Mouse (Mus musculus): ENCODE results near the gene Osbpl8.
A peak's percentile ranks its signal among the peaks of the same experiment; 100 is the strongest.
"Not testable (repeated sequence)": the region's sequence is repeated elsewhere in the genome, so short reads cannot be mapped to it uniquely, and the experiment has no call there.

The Osbpl8 gene

GRCm38 (mm10) chr10:111164304-111165218 is at the start of gene Osbpl8:
TSS of gene Osbpl8 (plus strand) at chr10:111164752.
- DNase-seq (ENCODE audit: low spot score in 2 of 2) = peak; percentile 100

DNA sequence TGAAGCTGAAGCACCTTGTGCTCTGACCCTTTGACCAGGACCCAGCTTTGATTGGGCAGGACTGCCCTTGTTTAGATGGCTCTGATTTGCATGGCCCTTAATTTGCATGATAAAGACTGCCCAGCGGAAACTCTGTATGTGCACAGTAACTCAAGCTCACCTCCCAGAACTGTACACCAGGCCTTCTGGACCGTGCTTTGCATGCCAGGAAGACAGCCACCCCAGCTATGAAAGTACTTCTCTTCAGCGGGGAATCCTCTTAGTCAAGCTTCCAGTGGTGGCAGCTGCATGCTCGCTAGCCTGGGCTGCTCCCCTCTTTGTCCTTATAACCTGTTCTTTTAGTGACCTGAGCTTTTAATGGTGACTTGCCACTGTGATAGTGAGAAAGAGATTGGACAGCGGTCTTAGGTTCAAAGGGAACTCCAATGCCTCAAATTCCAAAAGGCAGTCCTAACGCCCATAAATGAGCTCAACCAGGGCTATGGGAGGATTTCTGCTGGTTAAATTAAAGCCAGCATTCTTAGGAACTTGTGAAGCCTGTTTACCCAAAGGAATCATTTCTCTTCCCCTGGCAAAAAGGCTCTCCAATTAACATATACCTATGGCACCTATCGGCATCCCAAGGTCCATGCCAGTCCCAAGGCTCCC is 47.2 kb upstream of the Osbpl8 start:
- no peak for DNase-seq (ENCODE audit: low spot score in 2 of 2)

- DNase-seq (ENCODE audit: low spot score in 2 of 2) = no peak
Measured at GRCm38 (mm10) chr10:111118292-111118691, 46.3 kb upstream of the Osbpl8 start.

- DNase-seq (ENCODE audit: low spot score in 2 of 2) = no peak
Measured at GRCm38 (mm10) chr10:111118991-111119650, 45.4 kb upstream of the Osbpl8 start.

DNA sequence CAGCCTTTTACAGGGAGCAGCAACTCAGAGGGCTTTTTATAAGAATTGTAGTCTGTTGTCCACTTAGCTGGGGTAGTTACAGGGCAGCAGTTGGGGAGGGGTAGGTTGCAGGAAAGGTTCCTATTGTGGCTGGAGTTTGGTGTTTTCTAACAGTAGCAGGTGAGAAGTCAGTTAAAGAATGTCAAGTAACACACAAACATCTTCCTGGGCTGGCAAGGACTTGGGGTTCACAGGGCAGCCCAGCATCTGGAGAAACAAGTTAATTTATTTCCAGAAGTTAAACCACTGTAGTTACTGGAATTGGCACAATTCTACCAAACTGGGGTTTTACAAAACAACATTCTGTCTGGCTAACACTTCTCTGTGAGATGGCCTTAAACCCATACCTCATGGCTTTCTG is 44.8 kb upstream of the Osbpl8 start:
- no peak for DNase-seq (ENCODE audit: low spot score in 2 of 2)

DNA sequence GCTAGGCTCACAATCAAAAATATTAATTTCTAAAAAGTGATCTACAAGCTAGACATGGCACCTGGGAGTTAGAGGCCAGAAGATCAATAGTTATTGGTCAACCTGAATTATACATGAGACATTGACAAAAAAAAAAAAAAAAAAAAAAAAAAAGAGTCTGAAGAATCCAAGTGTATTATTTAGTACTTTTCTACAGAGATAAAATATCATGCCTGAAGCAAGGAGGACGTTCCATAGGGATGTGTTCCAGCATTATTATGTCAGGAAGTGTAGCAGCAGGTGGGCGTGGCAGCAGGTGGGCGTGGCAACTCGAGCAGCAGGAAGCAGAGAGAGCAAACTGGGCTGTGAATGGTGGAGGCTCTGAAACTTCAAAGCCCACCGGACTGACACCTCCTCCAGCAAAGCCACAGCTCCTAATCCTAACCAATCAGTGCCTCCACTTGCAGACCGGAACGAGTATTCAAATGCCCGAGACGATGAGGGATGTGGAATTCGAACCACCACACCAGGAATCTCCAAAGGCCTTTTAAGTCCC is 41.6 kb upstream of the Osbpl8 start:
- no peak for DNase-seq (ENCODE audit: low spot score in 2 of 2)

DNA sequence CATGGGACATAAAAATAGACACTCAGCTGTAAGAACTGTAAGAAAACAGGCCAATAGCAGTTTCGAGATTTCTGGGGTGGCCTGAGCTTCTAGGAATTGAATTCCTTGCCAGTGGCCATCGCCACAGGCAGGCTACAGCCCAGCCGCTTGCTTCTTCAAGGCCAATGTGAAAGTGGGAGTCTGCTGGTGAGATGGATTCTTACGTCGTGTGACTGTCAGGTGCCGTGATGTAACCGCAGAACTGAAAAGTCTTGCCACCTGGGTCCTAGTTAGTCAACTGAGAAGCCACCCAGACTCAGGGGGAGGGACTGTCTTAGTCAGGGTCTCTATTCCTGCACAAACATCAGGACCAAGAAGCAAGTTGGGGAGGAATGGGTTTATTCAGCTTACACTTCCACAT is 40.4 kb upstream of the Osbpl8 start:
- peak in 1 of 2 experiments; percentile 39 for DNase-seq (ENCODE audit: low spot score in 2 of 2)

- DNase-seq (ENCODE audit: low spot score in 2 of 2) = no peak
Measured at GRCm38 (mm10) chr10:111124767-111125315, 39.7 kb upstream of the Osbpl8 start.

GRCm38 (mm10) chr10:111127388-111127787 is 37.2 kb upstream of the Osbpl8 start:
- no peak for DNase-seq (ENCODE audit: low spot score in 2 of 2)

DNA sequence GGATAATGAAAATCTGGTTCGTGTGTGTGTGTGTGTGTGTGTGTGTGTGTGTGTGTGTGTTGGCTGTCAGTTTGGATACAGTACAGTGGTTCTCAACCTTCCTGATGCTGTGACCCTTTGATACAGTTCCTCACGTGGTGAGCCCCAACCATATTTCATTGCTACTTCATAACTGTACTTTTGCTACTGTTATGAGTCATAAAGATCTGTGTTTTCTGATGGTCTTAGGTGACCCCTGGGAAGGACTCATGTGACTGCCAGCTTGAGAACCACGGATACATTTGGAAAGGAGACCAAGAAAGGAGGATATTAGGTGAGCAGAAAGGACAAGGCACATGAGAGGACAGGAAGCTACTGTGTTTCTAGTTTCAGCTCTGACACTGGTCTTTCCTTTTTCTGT is 36.1 kb upstream of the Osbpl8 start:
- DNase-seq (ENCODE audit: low spot score in 2 of 2) = no peak

GRCm38 (mm10) chr10:111129867-111130620 is 34.5 kb upstream of the Osbpl8 start:
- DNase-seq (ENCODE audit: low spot score in 2 of 2) = no peak

DNA sequence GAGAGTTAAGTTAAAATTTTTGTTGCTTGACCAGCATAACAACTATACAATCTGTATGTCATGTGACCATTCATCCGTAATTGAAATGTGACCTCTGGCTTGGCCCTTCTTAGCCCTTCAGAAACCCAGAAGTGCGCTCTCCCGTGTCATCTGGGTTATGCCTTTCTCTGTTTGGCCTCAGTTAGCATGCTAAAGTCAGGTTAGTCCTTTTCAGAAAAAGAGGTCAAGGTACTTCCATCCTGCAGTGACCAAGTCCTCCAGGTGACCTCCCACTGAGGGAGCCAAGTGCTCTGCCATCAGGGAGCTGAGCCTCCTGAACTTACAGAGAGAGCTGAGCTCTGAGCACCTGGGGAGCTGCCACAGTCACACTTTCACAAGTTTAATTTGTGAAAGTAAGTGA is 33.7 kb upstream of the Osbpl8 start:
- DNase-seq (ENCODE audit: low spot score in 2 of 2) = no peak

DNA sequence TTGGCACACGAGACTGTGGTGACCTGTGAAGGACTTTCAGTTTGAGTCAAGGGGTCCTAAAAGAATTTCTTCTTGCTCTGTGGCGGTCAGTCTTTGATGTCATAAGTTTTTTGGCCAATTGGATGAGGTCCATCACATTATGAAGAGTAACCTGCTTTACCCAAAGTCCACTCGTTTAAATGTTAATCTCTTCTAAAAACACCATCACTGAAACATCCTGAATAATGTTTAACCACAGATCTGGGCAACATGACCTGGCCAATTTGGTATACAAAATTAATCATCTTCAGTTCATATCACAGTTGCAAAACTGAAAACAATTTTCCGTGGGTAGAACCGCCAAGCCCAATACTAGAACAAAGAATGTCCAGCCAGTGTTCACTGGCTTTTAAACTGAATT is 31.3 kb upstream of the Osbpl8 start:
- DNase-seq (ENCODE audit: low spot score in 2 of 2) = no peak

DNA sequence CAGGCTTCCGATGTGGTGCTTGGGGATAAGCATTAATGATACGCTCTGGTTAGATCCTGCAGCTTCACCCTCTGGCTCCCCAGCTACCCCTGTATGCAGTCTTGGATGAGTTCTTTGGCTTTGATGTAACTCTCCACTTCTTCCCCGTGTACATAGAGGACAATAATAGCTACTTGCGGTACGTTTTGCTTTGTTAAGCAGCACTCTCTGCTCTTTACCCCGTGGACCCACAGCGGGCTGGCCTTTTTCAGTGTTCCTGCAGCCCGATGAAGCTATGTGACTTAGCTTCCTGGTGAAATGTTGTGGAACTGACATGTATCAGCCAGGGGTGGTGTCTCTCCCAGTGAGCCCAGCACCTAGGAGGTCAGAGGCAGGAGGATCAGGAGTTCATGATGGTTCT is 30.6 kb upstream of the Osbpl8 start:
- DNase-seq (ENCODE audit: low spot score in 2 of 2) = no peak

DNA sequence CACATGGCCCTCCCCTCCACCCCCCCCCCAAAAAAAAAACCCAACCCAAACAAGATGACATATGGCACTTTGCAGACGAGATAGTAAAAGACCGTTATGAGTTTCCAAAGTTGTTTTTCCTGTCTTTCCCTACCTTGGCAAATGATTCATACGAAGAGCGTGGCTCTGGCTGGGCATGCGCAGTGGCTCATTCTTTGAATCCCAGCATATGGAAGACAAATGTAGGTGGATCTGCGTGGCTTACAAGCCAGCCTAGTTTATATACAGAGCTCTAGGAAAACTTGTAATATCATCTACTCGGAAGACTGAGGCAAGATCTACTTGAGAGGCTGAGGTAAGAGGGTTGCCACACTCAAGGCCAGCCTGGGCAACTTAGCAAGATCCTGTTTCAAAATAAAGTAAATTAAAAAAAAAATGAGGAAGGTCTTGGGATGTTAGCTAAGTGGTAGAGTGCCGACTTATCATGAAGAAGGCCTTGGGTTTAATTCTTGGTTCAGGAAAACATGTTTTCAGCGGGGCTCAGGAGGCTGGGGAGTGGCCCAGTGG is 30.1 kb upstream of the Osbpl8 start:
- DNase-seq (ENCODE audit: low spot score in 2 of 2) = no peak

GRCm38 (mm10) chr10:111136306-111136705 is 28.2 kb upstream of the Osbpl8 start:
- DNase-seq (ENCODE audit: low spot score in 2 of 2) = not testable (repeated sequence)

DNA sequence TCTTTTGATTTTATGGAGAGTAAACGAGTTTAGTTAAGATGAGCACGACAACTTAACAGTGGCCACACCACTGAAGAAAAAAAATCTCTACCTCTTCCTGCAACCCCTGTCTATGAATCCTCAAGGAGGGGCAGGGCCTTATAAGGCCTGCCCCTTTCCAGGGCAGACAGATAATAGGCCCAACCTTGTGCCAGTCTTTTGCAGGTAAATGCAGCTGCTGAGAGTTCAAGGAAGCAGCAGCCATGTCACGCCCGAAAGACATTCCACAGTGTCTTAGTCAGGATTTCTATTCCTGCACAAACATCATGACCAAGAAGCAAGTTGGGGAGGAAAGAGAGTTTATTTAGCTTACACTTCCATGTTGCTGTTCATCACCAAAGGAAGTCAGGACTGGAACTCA is 26.6 kb upstream of the Osbpl8 start:
- no peak for DNase-seq (ENCODE audit: low spot score in 2 of 2)

DNA sequence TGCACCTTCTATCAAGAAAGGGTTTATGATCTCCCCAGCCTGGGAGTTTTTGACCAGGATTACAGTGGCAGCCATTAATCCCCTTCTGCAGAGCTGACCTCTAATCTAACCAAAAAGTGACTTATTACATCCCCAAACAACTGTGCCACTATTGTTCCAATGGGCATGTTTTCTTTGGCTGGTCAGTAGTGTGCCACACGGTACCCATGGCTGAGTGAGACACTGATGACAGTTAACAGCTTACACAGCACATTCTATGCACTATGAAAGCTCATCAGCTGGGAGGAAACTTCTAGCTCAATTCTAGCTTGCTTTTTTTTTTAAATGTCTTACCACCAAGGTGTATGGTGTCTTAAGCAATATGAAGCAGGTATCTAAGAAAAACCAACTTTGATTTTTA is 25.4 kb upstream of the Osbpl8 start:
- DNase-seq (ENCODE audit: low spot score in 2 of 2) = no peak

- no peak for DNase-seq (ENCODE audit: low spot score in 2 of 2)
Measured at GRCm38 (mm10) chr10:111139881-111140280, 24.7 kb upstream of the Osbpl8 start.

DNA sequence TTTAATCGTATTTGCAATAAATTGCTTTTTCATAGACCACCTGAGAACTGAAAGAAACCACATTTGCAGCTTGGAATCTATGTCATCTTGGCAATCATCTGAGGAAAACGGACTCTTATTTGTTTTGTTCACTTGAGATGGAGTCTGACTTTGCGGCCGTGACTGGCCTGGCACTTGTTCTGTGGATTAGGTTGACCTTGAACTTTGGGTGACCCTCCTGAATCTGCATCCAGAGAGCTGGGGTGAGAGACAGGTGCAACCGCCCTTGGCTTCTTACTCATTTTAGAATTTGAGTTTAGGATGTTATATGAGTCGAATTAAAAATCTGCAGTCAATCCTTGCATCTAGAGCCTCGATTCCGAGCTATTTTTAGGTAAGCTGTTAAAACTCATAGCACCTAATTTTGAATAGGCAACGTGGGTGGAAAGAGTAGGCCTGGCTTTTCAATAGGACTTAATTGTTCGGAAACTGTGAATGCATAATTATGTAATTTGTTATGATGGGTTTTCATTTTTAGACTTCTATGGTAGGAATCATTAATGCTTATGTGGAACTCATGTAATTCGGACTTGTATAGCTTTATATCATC is 20.1 kb upstream of the Osbpl8 start:
- no peak for DNase-seq (ENCODE audit: low spot score in 2 of 2)

GRCm38 (mm10) chr10:111149761-111150160 is 14.8 kb upstream of the Osbpl8 start:
- DNase-seq (ENCODE audit: low spot score in 2 of 2) = no peak

All from spleen, postnatal 10 days (tissue).